Mouse (Mus musculus): ENCODE results near the gene Ak1. TPM values are rescaled to one million over a fixed set of nuclear protein-coding genes. Genes with fewer than 3 reads are reported as not detected.

Gene Ak1
- polyA plus RNA-seq, 1 experiment from 2014 or later, result 21.8 TPM

- TF ChIP-seq EP300 (optimal IDR thresholded peaks at IDR 0.05) (no peak), CTCF (IDR thresholded peaks at IDR 0.05; ENCODE audit: low read depth) (no peak)
- peak overlapping the region; percentile 23; the same call in 1 of the 2 replicates for H3K9ac ChIP-seq (ENCODE audit: low read length)
Observed at GRCm38 (mm10) chr2:32620682-32621516, 659 bp upstream of the Ak1 start.

DNA sequence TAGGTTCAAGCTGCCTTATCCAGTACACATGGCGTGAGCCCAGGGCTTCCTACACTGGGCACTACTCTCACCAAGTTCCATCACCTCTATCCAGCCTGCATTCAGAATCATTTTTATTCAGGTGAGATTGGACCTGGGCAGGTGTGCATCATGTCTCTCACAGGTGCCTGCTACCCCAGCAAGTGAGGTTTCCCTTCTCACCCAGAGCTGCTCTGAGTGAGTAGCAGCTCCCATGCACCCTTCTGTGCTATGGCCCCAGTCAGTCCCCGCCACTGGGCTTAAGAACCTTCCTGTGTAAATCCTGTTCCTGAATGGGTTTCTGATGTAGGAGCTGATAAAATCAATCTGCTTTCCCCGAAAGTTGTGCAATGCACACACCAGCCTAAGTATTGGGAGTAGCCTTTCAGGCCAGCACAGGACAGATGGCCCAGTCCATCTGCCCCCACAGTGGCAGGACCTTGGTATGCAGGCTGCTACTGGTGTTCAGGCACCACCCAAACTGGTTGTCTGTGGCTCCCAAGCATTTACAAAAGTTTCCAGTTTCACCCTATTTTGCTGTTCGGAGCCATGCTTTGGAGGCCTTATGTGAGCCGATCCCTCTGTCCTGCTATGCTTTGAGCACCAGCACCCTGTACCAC, 2.7 kb downstream of the Ak1 start:
- DNase-seq (ENCODE audit: low spot score), result no peak
- TF ChIP-seq EP300 (optimal IDR thresholded peaks at IDR 0.05) (no peak), CTCF (IDR thresholded peaks at IDR 0.05; ENCODE audit: low read depth) (no peak)
- no peak for ATAC-seq (ENCODE audit: low FRiP score, low TSS enrichment)
- H3K36me3 ChIP-seq (ENCODE audit: control insufficient read depth, insufficient read depth, low read length), result no peaks in the 10 kb centered on the region
- WGBS, result 61% methylated on average over 5 of the region's 5 CpGs
- no peaks in the 10 kb centered on the region for H3K9me3 ChIP-seq (ENCODE audit: control insufficient read depth, low read length)
- H3K4me2 ChIP-seq (replicated peaks; ENCODE audit: low read depth), result no peak overlapping the region
- peak overlapping the region; percentile 18; the same call in 1 of the 2 replicates for H3K27ac ChIP-seq (replicated peaks)
- H3K4me3 ChIP-seq (ENCODE audit: low read depth, low read length), result no peak overlapping the region
- peaks cover 22% of the 10 kb centered on the region for H3K4me1 ChIP-seq (replicated peaks; ENCODE audit: control insufficient read depth, insufficient read depth)
- no peaks in the 10 kb centered on the region for H3K27me3 ChIP-seq (ENCODE audit: control insufficient read depth, insufficient read depth, low read length)
- no peak overlapping the region for H3K9ac ChIP-seq (ENCODE audit: low read length)

More at GRCm38 (mm10) chr2:32620682-32621516, 659 bp upstream of the Ak1 start:
- Histone ChIP-seq H3K27ac (replicated peaks) (peak overlapping the region; percentile 75), H3K27me3 (ENCODE audit: control insufficient read depth, insufficient read depth, low read length) (no peaks in the 10 kb centered on the region), H3K4me1 (replicated peaks; ENCODE audit: control insufficient read depth, insufficient read depth) (peaks cover 16% of the 10 kb centered on the region), H3K4me3 (ENCODE audit: low read depth, low read length) (no peak overlapping the region), H3K36me3 (ENCODE audit: control insufficient read depth, insufficient read depth, low read length) (no peaks in the 10 kb centered on the region), H3K9me3 (ENCODE audit: control insufficient read depth, low read length) (no peaks in the 10 kb centered on the region), H3K4me2 (replicated peaks; ENCODE audit: low read depth) (0 out of 2 replicates have a peak overlapping the region, but pooled peaks have one; percentile 14)
- peak; percentile 33 for ATAC-seq (ENCODE audit: low FRiP score, low TSS enrichment)
- DNase-seq (ENCODE audit: low spot score), result peak; percentile 53
- 23% methylated on average over 4 of the region's 4 CpGs for WGBS

DNA sequence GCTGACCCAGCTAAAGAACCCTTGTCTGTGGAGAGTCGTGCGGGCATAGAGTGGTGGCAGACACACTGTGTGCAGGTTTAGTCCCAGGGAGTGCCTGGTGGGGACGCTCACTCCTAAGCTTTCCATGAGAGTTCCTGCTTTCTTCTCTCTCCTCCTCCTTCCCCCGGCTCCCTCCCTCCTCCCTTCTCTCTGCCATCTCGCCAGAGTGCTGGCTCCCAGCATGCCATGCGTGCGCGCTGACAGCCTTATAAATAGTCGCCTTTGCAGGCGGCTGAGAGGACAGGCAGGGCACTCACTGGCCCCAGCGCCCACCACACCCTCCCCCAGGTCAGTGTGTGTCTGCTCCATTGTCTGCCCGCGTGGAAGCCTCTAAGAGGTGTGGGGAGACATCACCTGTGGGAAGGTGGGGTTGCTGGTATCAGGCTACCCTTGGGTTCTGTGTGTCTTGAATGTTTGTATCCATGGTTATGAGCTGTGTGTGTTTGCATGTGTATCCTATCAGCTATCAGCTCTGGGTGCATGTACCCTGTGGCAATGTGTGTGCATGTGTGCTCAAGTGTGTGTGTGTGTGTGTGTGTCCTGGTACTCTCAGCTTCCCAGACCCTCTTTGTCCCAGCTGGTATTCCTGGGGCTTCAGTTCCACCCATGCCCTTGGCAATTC, 3.8 kb downstream of the Ak1 start:
- peak; percentile 77 for DNase-seq (ENCODE audit: low spot score)
- Histone ChIP-seq H3K4me2 (replicated peaks; ENCODE audit: low read depth) (peak overlapping the region; percentile 46), H3K9ac (ENCODE audit: low read length) (peak overlapping the region; percentile 41), H3K27ac (replicated peaks) (peak overlapping the region; percentile 70), H3K4me3 (ENCODE audit: low read depth, low read length) (peak overlapping the region; percentile 19; the same call in 1 of the 2 replicates), H3K4me1 (replicated peaks; ENCODE audit: control insufficient read depth, insufficient read depth) (peaks cover 16% of the 10 kb centered on the region), H3K27me3 (ENCODE audit: control insufficient read depth, insufficient read depth, low read length) (no peaks in the 10 kb centered on the region), H3K9me3 (ENCODE audit: control insufficient read depth, low read length) (no peaks in the 10 kb centered on the region), H3K36me3 (ENCODE audit: control insufficient read depth, insufficient read depth, low read length) (no peaks in the 10 kb centered on the region)
- peak; percentile 53 for ATAC-seq (ENCODE audit: low FRiP score, low TSS enrichment)
- TF ChIP-seq CTCF (IDR thresholded peaks at IDR 0.05; ENCODE audit: low read depth) (no peak), EP300 (optimal IDR thresholded peaks at IDR 0.05) (no peak)
- WGBS, result 3% methylated on average over 13 of the region's 13 CpGs

GRCm38 (mm10) chr2:32625873-32626694, 4.5 kb downstream of the Ak1 start:
- no peaks in the 10 kb centered on the region for H3K9me3 ChIP-seq (ENCODE audit: control insufficient read depth, low read length)
- H3K36me3 ChIP-seq (ENCODE audit: control insufficient read depth, insufficient read depth, low read length), result no peaks in the 10 kb centered on the region
- no peak overlapping the region for H3K4me3 ChIP-seq (ENCODE audit: low read depth, low read length)
- H3K9ac ChIP-seq (ENCODE audit: low read length), result peak overlapping the region; percentile 35; the same call in 1 of the 2 replicates
- peak overlapping the region; percentile 46 for H3K4me2 ChIP-seq (replicated peaks; ENCODE audit: low read depth)
- DNase-seq (ENCODE audit: low spot score), result peak; percentile 48
- no peak for ATAC-seq (ENCODE audit: low FRiP score, low TSS enrichment)
- H3K27me3 ChIP-seq (ENCODE audit: control insufficient read depth, insufficient read depth, low read length), result no peaks in the 10 kb centered on the region
- no peak for TF ChIP-seq EP300 (optimal IDR thresholded peaks at IDR 0.05)
- TF ChIP-seq CTCF (IDR thresholded peaks at IDR 0.05; ENCODE audit: low read depth), result no peak
- WGBS, result 49% methylated on average over 5 of the region's 5 CpGs
- H3K4me1 ChIP-seq (replicated peaks; ENCODE audit: control insufficient read depth, insufficient read depth), result peaks cover 9% of the 10 kb centered on the region
- H3K27ac ChIP-seq (replicated peaks), result peak overlapping the region; percentile 70
